Mouse (Mus musculus) lung, adult 2 months (tissue): Measurements from ENCODE around the gene Olfr1348.

ENCODE experiments used
- CTCF ChIP-seq: fragments of 200-500 bp; IDR thresholded peaks from 2 replicates; pipeline ENCODE4 v1.5.1; 2011; ENCODE audit warnings: mild to moderate bottlenecking, low read length, control low read depth; ENCODE audit not compliant: insufficient read depth
- POLR2A ChIP-seq: fragments of 200-500 bp; IDR thresholded peaks from 2 replicates; pipeline ENCODE4 v1.6.1; 2011; ENCODE audit warnings: low read depth, mild to moderate bottlenecking, control low read depth, low read length, borderline replicate concordance; ENCODE audit errors: extremely low read depth

- TF ChIP-seq POLR2A (no peak), CTCF (no peak)
Observed at GRCm38 (mm10) chr7:6455868-6456267, 52.7 kb downstream of the Olfr1348 start, which contains the start of gene Olfr1336.
